Mouse (Mus musculus): ENCODE results near the gene Nuak1. TPM values are rescaled to one million over a fixed set of nuclear protein-coding genes. Genes with fewer than 3 reads are reported as not detected.
"Not testable (repeated sequence)": the region's sequence is repeated elsewhere in the genome, so short reads cannot be mapped to it uniquely, and the experiment has no call there.

Nuak1 gene
- total and polyA plus RNA-seq, 3 experiments, result 1.1 to 2.2 TPM; not detected in 1

- TF ChIP-seq MXI1 (IDR thresholded peaks at IDR 0.05; ENCODE audit: low read depth, low read length) (peak; percentile 69), NELFE (IDR thresholded peaks at IDR 0.05; ENCODE audit: low read depth, low read length) (peak; percentile 76), NRF1 (IDR thresholded peaks at IDR 0.05; ENCODE audit: insufficient read depth, low read depth, low read length, poor library complexity, severe bottlenecking) (0 out of 2 replicates have a peak, but pooled peaks have one; percentile 17), HCFC1 (IDR thresholded peaks at IDR 0.05; ENCODE audit: low read depth, low read length) (peak; percentile 54), ZMIZ1 (IDR thresholded peaks at IDR 0.05; ENCODE audit: low read depth, low read length) (peak; percentile 36; the same call in 1 of the 2 replicates), POLR2A (IDR thresholded peaks at IDR 0.05; ENCODE audit: control insufficient read depth in 1 of 2, insufficient read depth in 1 of 2, low read depth in 1 of 2, low read length in 2 of 2, poor library complexity in 1 of 2) (peak; percentile 50 to 85; a peak in 3 of 4 replicates), TBP (IDR thresholded peaks at IDR 0.05; ENCODE audit: low read depth, low read length) (peak; percentile 76), POLR2AphosphoS2 (IDR thresholded peaks at IDR 0.05; ENCODE audit: low read length) (peak; percentile 72; the same call in 1 of the 2 replicates), TCF12 (IDR thresholded peaks at IDR 0.05; ENCODE audit: low read depth, low read length) (0 out of 2 replicates have a peak, but pooled peaks have one; percentile 2), SIN3A (IDR thresholded peaks at IDR 0.05; ENCODE audit: low read length) (peak; percentile 58), MYC (IDR thresholded peaks at IDR 0.05; ENCODE audit: low read depth, low read length) (peak; percentile 48; the same call in 1 of the 2 replicates)
- H3K9me3 ChIP-seq (replicated peaks; ENCODE audit: insufficient read depth, low read length); H3K27me3 ChIP-seq (ENCODE audit: control insufficient read depth in 1 of 2, insufficient read depth in 2 of 2, low read length in 2 of 2); H3K79me2 ChIP-seq (ENCODE audit: control insufficient read depth, insufficient read depth, low read length, poor library complexity): not testable (repeated sequence)
- Histone ChIP-seq H3K27ac (ENCODE audit: control insufficient read depth, low read depth, low read length) (peak overlapping the region; percentile 86), H3K4me1 (ENCODE audit: control insufficient read depth in 1 of 2, insufficient read depth in 2 of 2, low read length in 2 of 2) (peaks cover 0 to 15% of the 10 kb centered on the region in 2 experiments; a peak in 2 of 4 replicates), H3K4me3 (ENCODE audit: control insufficient read depth in 1 of 2, insufficient read depth in 1 of 2, low read depth in 2 of 2, low read length in 2 of 2) (peak overlapping the region; percentile 80 to 83), H3K36me3 (ENCODE audit: control insufficient read depth in 1 of 2, insufficient read depth in 2 of 2, low read length in 2 of 2) (peaks cover 0 to 10% of the 10 kb centered on the region in 2 experiments; a peak in 2 of 4 replicates), H3K9ac (ENCODE audit: control insufficient read depth, low read depth, low read length, poor library complexity, severe bottlenecking) (peak overlapping the region; percentile 87)
- DNase-seq (ENCODE audit: low read depth, low spot score), result peak; percentile 94
Observed at GRCm38 (mm10) chr10:84482418-84482817, 42.0 kb upstream of the Nuak1 start.

GRCm38 (mm10) chr10:84481327-84481671, 40.9 kb upstream of the Nuak1 start:
- no peaks in the 10 kb centered on the region for H3K9me3 ChIP-seq (replicated peaks; ENCODE audit: insufficient read depth, low read length)
- no peaks in the 10 kb centered on the region; the same call in 1 of the 2 replicates for H3K79me2 ChIP-seq (ENCODE audit: control insufficient read depth, insufficient read depth, low read length, poor library complexity)
- H3K36me3 ChIP-seq (ENCODE audit: control insufficient read depth in 1 of 2, insufficient read depth in 2 of 2, low read length in 2 of 2), result peaks cover 0 to 10% of the 10 kb centered on the region in 2 experiments; a peak in 2 of 4 replicates
- no peak overlapping the region for H3K4me3 ChIP-seq (ENCODE audit: control insufficient read depth in 1 of 2, insufficient read depth in 1 of 2, low read depth in 2 of 2, low read length in 2 of 2)
- no peak overlapping the region for H3K9ac ChIP-seq (ENCODE audit: control insufficient read depth, low read depth, low read length, poor library complexity, severe bottlenecking)
- peaks cover 0 to 15% of the 10 kb centered on the region in 2 experiments; a peak in 2 of 4 replicates for H3K4me1 ChIP-seq (ENCODE audit: control insufficient read depth in 1 of 2, insufficient read depth in 2 of 2, low read length in 2 of 2)
- 0 out of 4 replicates have a peak, but pooled peaks cover 0 to 2% of the 10 kb centered on the region in 2 experiments for H3K27me3 ChIP-seq (ENCODE audit: control insufficient read depth in 1 of 2, insufficient read depth in 2 of 2, low read length in 2 of 2)
- peak; percentile 35 for DNase-seq (ENCODE audit: low read depth, low spot score)
- TF ChIP-seq MYC (IDR thresholded peaks at IDR 0.05; ENCODE audit: low read depth, low read length) (0 out of 2 replicates have a peak, but pooled peaks have one; percentile 7), ELF1 (IDR thresholded peaks at IDR 0.05; ENCODE audit: low read depth, low read length) (no peak)
- H3K27ac ChIP-seq (ENCODE audit: control insufficient read depth, low read depth, low read length), result no peak overlapping the region

- DNase-seq (ENCODE audit: low read depth, low spot score), result no peak
Observed at GRCm38 (mm10) chr10:84480667-84481326, 40.4 kb upstream of the Nuak1 start.

More at GRCm38 (mm10) chr10:84480667-84481326, 40.4 kb upstream of the Nuak1 start:
- Histone ChIP-seq H3K27me3 (ENCODE audit: control insufficient read depth in 1 of 2, insufficient read depth in 2 of 2, low read length in 2 of 2) (0 out of 4 replicates have a peak, but pooled peaks cover 0 to 2% of the 10 kb centered on the region in 2 experiments), H3K79me2 (ENCODE audit: control insufficient read depth, insufficient read depth, low read length, poor library complexity) (no peaks in the 10 kb centered on the region; the same call in 1 of the 2 replicates), H3K27ac (ENCODE audit: control insufficient read depth, low read depth, low read length) (no peak overlapping the region), H3K4me3 (ENCODE audit: control insufficient read depth in 1 of 2, insufficient read depth in 1 of 2, low read depth in 2 of 2, low read length in 2 of 2) (no peak overlapping the region), H3K4me1 (ENCODE audit: control insufficient read depth in 1 of 2, insufficient read depth in 2 of 2, low read length in 2 of 2) (peaks cover 0 to 15% of the 10 kb centered on the region in 2 experiments; a peak in 2 of 4 replicates), H3K36me3 (ENCODE audit: control insufficient read depth in 1 of 2, insufficient read depth in 2 of 2, low read length in 2 of 2) (peaks cover 0 to 10% of the 10 kb centered on the region in 2 experiments; a peak in 2 of 4 replicates), H3K9ac (ENCODE audit: control insufficient read depth, low read depth, low read length, poor library complexity, severe bottlenecking) (no peak overlapping the region), H3K9me3 (replicated peaks; ENCODE audit: insufficient read depth, low read length) (no peaks in the 10 kb centered on the region)
- TF ChIP-seq ETS1 (IDR thresholded peaks at IDR 0.05; ENCODE audit: low read depth, low read length) (no peak), USF2 (IDR thresholded peaks at IDR 0.05; ENCODE audit: borderline replicate concordance in 1 of 2, insufficient read depth in 1 of 2, low read depth in 1 of 2, low read length in 2 of 2) (no peak), MYB (IDR thresholded peaks at IDR 0.05; ENCODE audit: low read depth, low read length) (no peak), ELF1 (IDR thresholded peaks at IDR 0.05; ENCODE audit: low read depth, low read length) (no peak), ZNF384 (IDR thresholded peaks at IDR 0.05; ENCODE audit: low read depth, low read length) (no peak), USF1 (IDR thresholded peaks at IDR 0.05; ENCODE audit: low read depth, low read length) (no peak)
